Mouse (Mus musculus) erythroblast, embryonic 14.5 days (primary cell): Measurements from ENCODE around the gene Fuca2.
"Not testable (repeated sequence)": the region's sequence is repeated elsewhere in the genome, so short reads cannot be mapped to it uniquely, and the experiment has no call there.

Source experiments
- GATA1 ChIP-seq: IDR thresholded peaks from 2 replicates; pipeline ENCODE4 v1.6.1; 2012; ENCODE audit warnings: low read length, inconsistent platforms, mixed read lengths
- TAL1 ChIP-seq: IDR thresholded peaks from 3 replicates; pipeline ENCODE4 v1.6.1; 2012; ENCODE audit warnings: low read length, inconsistent platforms, mixed read lengths

DNA sequence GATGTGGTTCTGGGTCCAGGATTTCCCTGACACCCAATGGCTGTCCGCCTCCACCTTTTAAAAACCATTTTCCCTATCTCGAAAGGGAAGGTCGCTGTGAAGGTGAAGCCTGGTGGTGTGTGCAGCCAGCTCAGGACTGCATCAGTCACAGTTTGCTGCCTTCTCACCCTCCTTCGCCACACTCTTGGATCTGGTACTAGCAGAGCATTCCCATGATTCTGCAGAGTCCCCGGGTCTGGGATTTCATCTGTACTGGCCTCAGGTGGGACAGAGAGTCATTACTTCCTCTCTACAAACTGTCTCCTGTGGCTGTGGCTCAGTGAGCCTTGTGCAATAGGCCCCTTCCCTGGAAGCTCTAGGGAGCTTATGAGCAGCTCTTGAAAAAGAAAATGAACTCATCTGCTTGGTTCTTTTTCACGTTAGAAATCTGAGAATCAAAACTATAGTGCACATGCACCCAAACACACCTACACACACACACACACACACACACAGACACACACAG lies 31.3 kb upstream of the Fuca2 start:
- TF ChIP-seq GATA1, TAL1: not testable (repeated sequence)
